Mouse (Mus musculus) layer of hippocampus, adult 2 months (tissue): ENCODE data around the gene Prr5l. TPM values are rescaled to one million over a fixed set of nuclear protein-coding genes. Genes with fewer than 3 reads are reported as not detected.
A peak's percentile ranks its signal among the peaks of the same experiment; 100 is the strongest.

ENCODE experiments used
- DNase-seq, 2 experiments: peaks; one replicate each; pipeline ENCODE4 v3.0.0; 2022; ENCODE audit warnings: low spot score in 2 of 2
- H3K27ac ChIP-seq: fragments of 200-600 bp; 2 replicates; pipeline ENCODE4 v1.8.1; 2022
- H3K4me3 ChIP-seq: fragments of 200-600 bp; 2 replicates; pipeline ENCODE4 v1.8.1; 2022; ENCODE audit warnings: mild to moderate bottlenecking
- CTCF ChIP-seq: fragments of 200-600 bp; conservative IDR thresholded peaks from 2 replicates; pipeline ENCODE4 v1.8.1; 2022; ENCODE audit warnings: antibody characterized with exemption, mild to moderate bottlenecking, moderate library complexity
- total RNA-seq, 2 experiments: library from RNA; stranded (reverse); gene quantifications; 2 replicates each; pipeline ENCODE4 v1.2.3; 2021

Prr5l gene
- total RNA-seq, 2 experiments from 2014 or later: 7.2 to 9.5 TPM

- DNase-seq: no peak
- TF ChIP-seq CTCF: no peak
- no peak overlapping the region for H3K27ac ChIP-seq
- no peak overlapping the region for H3K4me3 ChIP-seq
These were observed 209.3 kb downstream of the Prr5l start for GRCm38 (mm10) chr2:101673547-101673946.

DNA sequence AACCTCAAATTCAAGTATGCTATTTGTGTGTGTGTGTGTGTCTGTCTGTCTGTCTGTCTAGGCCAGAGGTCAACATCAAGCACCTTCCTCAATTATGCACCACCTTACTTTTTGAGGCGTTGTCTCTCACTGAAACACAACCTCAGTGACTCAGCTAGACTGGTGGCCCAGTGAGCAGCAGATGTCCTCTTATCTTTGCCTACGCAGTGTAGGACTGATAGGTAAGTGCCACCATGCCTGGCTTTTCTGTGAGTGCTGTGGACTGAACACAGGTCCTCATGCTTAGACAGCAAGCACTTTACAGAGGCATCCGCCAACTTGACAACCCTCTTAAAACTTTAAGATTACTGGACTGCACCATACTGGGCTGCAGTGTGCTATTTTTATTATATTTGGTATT is 214.1 kb downstream of the Prr5l start:
- no peak for TF ChIP-seq CTCF
- Histone ChIP-seq H3K27ac (no peak overlapping the region), H3K4me3 (no peak overlapping the region)
- no peak for DNase-seq

DNA sequence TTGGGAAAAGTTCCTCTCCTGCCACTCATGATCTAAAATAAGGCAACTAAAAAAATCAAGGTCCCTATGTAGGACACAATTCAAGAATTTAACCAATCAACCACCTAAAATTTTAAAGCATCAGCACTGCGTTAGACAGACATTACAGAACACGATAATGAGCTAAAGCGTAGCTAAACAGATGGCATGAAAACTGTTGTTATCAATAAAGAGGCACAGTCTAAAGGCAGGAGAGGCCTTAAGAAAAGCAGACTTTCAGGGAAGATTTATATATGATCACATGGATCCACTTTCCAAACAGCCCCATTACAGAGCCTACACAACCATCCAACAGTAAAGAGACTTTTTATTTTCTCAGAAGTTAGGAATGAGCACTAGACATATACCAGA is 217.1 kb downstream of the Prr5l start:
- DNase-seq: no peak
- Histone ChIP-seq H3K4me3 (no peak overlapping the region), H3K27ac (peak overlapping the region; percentile 75)
- TF ChIP-seq CTCF: no peak

- DNase-seq: peak; percentile 79 to 81
- Histone ChIP-seq H3K27ac (peak overlapping the region; percentile 75), H3K4me3 (no peak overlapping the region)
- peak; percentile 97 for TF ChIP-seq CTCF
These were observed 217.6 kb downstream of the Prr5l start for GRCm38 (mm10) chr2:101665058-101665702.

Other genes starting within 250 kb of the Prr5l start
- under 1 TPM; 0.15 to 0.25 TPM for gene Rag1, start 233.5 kb downstream of the Prr5l start, total RNA-seq
- gene B230118H07Rik, start 233.5 kb downstream of the Prr5l start, total RNA-seq: 10 to 100 TPM; 32.0 to 32.3 TPM
- gene Traf6, start 204.6 kb downstream of the Prr5l start, total RNA-seq: 10 to 100 TPM; 14.1 to 16.8 TPM
- gene Commd9, start 3.2 kb upstream of the Prr5l start, total RNA-seq: 10 to 100 TPM; 32.8 to 39.3 TPM